Mouse (Mus musculus): ENCODE data around the gene Ssr2. TPM values are rescaled to one million over a fixed set of nuclear protein-coding genes. Genes with fewer than 3 reads are reported as not detected.
A peak's percentile ranks its signal among the peaks of the same experiment; 100 is the strongest.
"Not testable (repeated sequence)": the region's sequence is repeated elsewhere in the genome, so short reads cannot be mapped to it uniquely, and the experiment has no call there.

The Ssr2 gene
- polyA plus RNA-seq, 1 experiment = 294 TPM

- H3K36me3 ChIP-seq (ENCODE audit: control insufficient read depth, insufficient read depth) = peaks cover 17% of the 10 kb centered on the region
- no peaks in the 10 kb centered on the region for H3K79me2 ChIP-seq (ENCODE audit: control insufficient read depth, insufficient read depth)
- H3K4me2 ChIP-seq (ENCODE audit: low read depth) = no peak overlapping the region
- peaks cover 3% of the 10 kb centered on the region for H3K27me3 ChIP-seq (ENCODE audit: control insufficient read depth, insufficient read depth, insufficient read length)
- H3K4me3 ChIP-seq = no peak overlapping the region
- no peak overlapping the region for H3ac ChIP-seq (ENCODE audit: control insufficient read depth, insufficient read length)
- no peak for TF ChIP-seq SRF (IDR thresholded peaks at IDR 0.05; ENCODE audit: control insufficient read depth, insufficient read length, low read depth)
- TF ChIP-seq POLR2AphosphoS2 (IDR thresholded peaks at IDR 0.05; ENCODE audit: insufficient read length, low read depth) = no peak
- TF ChIP-seq TCF3 (IDR thresholded peaks at IDR 0.05; ENCODE audit: insufficient read length, low read depth) = no peak
- no peak for TF ChIP-seq USF1 (IDR thresholded peaks at IDR 0.05; ENCODE audit: low read depth)
- TF ChIP-seq REST (IDR thresholded peaks at IDR 0.05; ENCODE audit: insufficient read depth, insufficient read length) = no peak
- TF ChIP-seq MYOD1 (IDR thresholded peaks at IDR 0.05; ENCODE audit: control insufficient read depth in 1 of 3, insufficient read length in 2 of 3, low read depth in 2 of 3) = no peak
- TF ChIP-seq E2F4 (IDR thresholded peaks at IDR 0.05; ENCODE audit: insufficient read depth) = no peak
- TF ChIP-seq POLR2A (IDR thresholded peaks at IDR 0.05; ENCODE audit: insufficient read length, low read depth) = no peak
- TF ChIP-seq CEBPB (IDR thresholded peaks at IDR 0.05; ENCODE audit: insufficient read depth, poor library complexity, severe bottlenecking) = no peak
Measured at GRCm38 (mm10) chr3:88572835-88573234, 2.8 kb upstream of the Ssr2 start.

- Histone ChIP-seq H3ac (ENCODE audit: control insufficient read depth, insufficient read length) (no peak overlapping the region), H3K4me2 (ENCODE audit: low read depth) (no peak overlapping the region), H3K4me3 (no peak overlapping the region), H3K36me3 (ENCODE audit: control insufficient read depth, insufficient read depth) (peaks cover 9% of the 10 kb centered on the region), H3K79me2 (ENCODE audit: control insufficient read depth, insufficient read depth) (no peaks in the 10 kb centered on the region), H3K27me3 (ENCODE audit: control insufficient read depth, insufficient read depth, insufficient read length) (peaks cover 3% of the 10 kb centered on the region)
- TF ChIP-seq TCF12 (IDR thresholded peaks at IDR 0.05; ENCODE audit: insufficient read depth, poor library complexity, severe bottlenecking) (no peak), E2F4 (IDR thresholded peaks at IDR 0.05; ENCODE audit: insufficient read depth) (no peak), CEBPB (IDR thresholded peaks at IDR 0.05; ENCODE audit: insufficient read depth, poor library complexity, severe bottlenecking) (no peak), POLR2AphosphoS2 (IDR thresholded peaks at IDR 0.05; ENCODE audit: insufficient read length, low read depth) (no peak), MAX (IDR thresholded peaks at IDR 0.05; ENCODE audit: low read depth) (no peak), REST (IDR thresholded peaks at IDR 0.05; ENCODE audit: insufficient read depth, insufficient read length) (no peak), TCF3 (IDR thresholded peaks at IDR 0.05; ENCODE audit: insufficient read length, low read depth) (no peak), USF1 (IDR thresholded peaks at IDR 0.05; ENCODE audit: low read depth) (no peak), SRF (IDR thresholded peaks at IDR 0.05; ENCODE audit: control insufficient read depth, insufficient read length, low read depth) (no peak), MYOD1 (IDR thresholded peaks at IDR 0.05; ENCODE audit: control insufficient read depth in 1 of 3, insufficient read length in 2 of 3, low read depth in 2 of 3) (no peak)
Measured at GRCm38 (mm10) chr3:88573810-88574209, 1.9 kb upstream of the Ssr2 start.

GRCm38 (mm10) chr3:88577846-88578245 is 2.2 kb downstream of the Ssr2 start:
- H3K27me3 ChIP-seq (ENCODE audit: control insufficient read depth, insufficient read depth, insufficient read length); H3K4me2 ChIP-seq (ENCODE audit: low read depth); H3K4me3 ChIP-seq; H3K36me3 ChIP-seq (ENCODE audit: control insufficient read depth, insufficient read depth); H3ac ChIP-seq (ENCODE audit: control insufficient read depth, insufficient read length): not testable (repeated sequence)
- H3K79me2 ChIP-seq (ENCODE audit: control insufficient read depth, insufficient read depth) = peaks cover 23% of the 10 kb centered on the region

- H3K27me3 ChIP-seq (ENCODE audit: control insufficient read depth, insufficient read depth, insufficient read length) = peaks cover 3% of the 10 kb centered on the region
- peak overlapping the region; percentile 92 for H3ac ChIP-seq (ENCODE audit: control insufficient read depth, insufficient read length)
- H3K79me2 ChIP-seq (ENCODE audit: control insufficient read depth, insufficient read depth) = peaks cover 23% of the 10 kb centered on the region
Measured at GRCm38 (mm10) chr3:88578498-88579424, 3.1 kb downstream of the Ssr2 start.

GRCm38 (mm10) chr3:88579454-88580117 is 3.9 kb downstream of the Ssr2 start:
- Histone ChIP-seq H3K36me3 (ENCODE audit: control insufficient read depth, insufficient read depth) (peaks cover 8% of the 10 kb centered on the region), H3ac (ENCODE audit: control insufficient read depth, insufficient read length) (peak overlapping the region; percentile 92), H3K4me2 (ENCODE audit: low read depth) (peak overlapping the region; percentile 89), H3K79me2 (ENCODE audit: control insufficient read depth, insufficient read depth) (peaks cover 23% of the 10 kb centered on the region), H3K4me3 (peak overlapping the region; percentile 67), H3K27me3 (ENCODE audit: control insufficient read depth, insufficient read depth, insufficient read length) (peaks cover 3% of the 10 kb centered on the region)
- TF ChIP-seq USF1 (IDR thresholded peaks at IDR 0.05; ENCODE audit: low read depth) (no peak), MYOD1 (IDR thresholded peaks at IDR 0.05; ENCODE audit: control insufficient read depth in 1 of 3, insufficient read length in 2 of 3, low read depth in 2 of 3) (no peak), MYOG (IDR thresholded peaks at IDR 0.05; ENCODE audit: control insufficient read depth in 1 of 3, insufficient read depth in 1 of 3, insufficient read length in 2 of 3, low read depth in 2 of 3) (no peak), TCF12 (IDR thresholded peaks at IDR 0.05; ENCODE audit: insufficient read depth, poor library complexity, severe bottlenecking) (no peak), E2F4 (IDR thresholded peaks at IDR 0.05; ENCODE audit: insufficient read depth) (no peak), POLR2AphosphoS2 (IDR thresholded peaks at IDR 0.05; ENCODE audit: insufficient read length, low read depth) (peak; percentile 75), SRF (IDR thresholded peaks at IDR 0.05; ENCODE audit: control insufficient read depth, insufficient read length, low read depth) (no peak), POLR2A (IDR thresholded peaks at IDR 0.05; ENCODE audit: insufficient read length, low read depth) (peak; percentile 78), MAX (IDR thresholded peaks at IDR 0.05; ENCODE audit: low read depth) (no peak), REST (IDR thresholded peaks at IDR 0.05; ENCODE audit: insufficient read depth, insufficient read length) (no peak), TCF3 (IDR thresholded peaks at IDR 0.05; ENCODE audit: insufficient read length, low read depth) (no peak), CEBPB (IDR thresholded peaks at IDR 0.05; ENCODE audit: insufficient read depth, poor library complexity, severe bottlenecking) (no peak)

More at GRCm38 (mm10) chr3:88578498-88579424, 3.1 kb downstream of the Ssr2 start:
- Histone ChIP-seq H3K36me3 (ENCODE audit: control insufficient read depth, insufficient read depth) (peaks cover 8% of the 10 kb centered on the region), H3K4me2 (ENCODE audit: low read depth) (peak overlapping the region; percentile 85), H3K4me3 (peak overlapping the region; percentile 67)
- no peak for TF ChIP-seq TCF12 (IDR thresholded peaks at IDR 0.05; ENCODE audit: insufficient read depth, poor library complexity, severe bottlenecking)
- no peak for TF ChIP-seq SRF (IDR thresholded peaks at IDR 0.05; ENCODE audit: control insufficient read depth, insufficient read length, low read depth)
- no peak for TF ChIP-seq USF1 (IDR thresholded peaks at IDR 0.05; ENCODE audit: low read depth)
